Mouse (Mus musculus): ENCODE results near the gene Prdm5. TPM values are rescaled to one million over a fixed set of nuclear protein-coding genes. Genes with fewer than 3 reads are reported as not detected.

Gene Prdm5
- polyA plus RNA-seq (2012; ENCODE audit: insufficient read depth, insufficient read length, missing spikeins) = 1.1 and 1.2 TPM in 2 replicates

GRCm38 (mm10) chr6:65778861-65779688 is at the start of gene Prdm5:
TSS of gene Prdm5 (plus strand) at chr6:65778988.
- Histone ChIP-seq H3K4me1 (ENCODE audit: control insufficient read depth, insufficient read depth, insufficient read length, low read length) (no peaks in the 10 kb centered on the region), H3K27ac (replicated peaks; ENCODE audit: low read depth, low read length) (no peak within 1 kb of the TSS), H3K4me3 (ENCODE audit: insufficient read depth, low read depth, low read length) (peak within 1 kb of the TSS; percentile 74)

DNA sequence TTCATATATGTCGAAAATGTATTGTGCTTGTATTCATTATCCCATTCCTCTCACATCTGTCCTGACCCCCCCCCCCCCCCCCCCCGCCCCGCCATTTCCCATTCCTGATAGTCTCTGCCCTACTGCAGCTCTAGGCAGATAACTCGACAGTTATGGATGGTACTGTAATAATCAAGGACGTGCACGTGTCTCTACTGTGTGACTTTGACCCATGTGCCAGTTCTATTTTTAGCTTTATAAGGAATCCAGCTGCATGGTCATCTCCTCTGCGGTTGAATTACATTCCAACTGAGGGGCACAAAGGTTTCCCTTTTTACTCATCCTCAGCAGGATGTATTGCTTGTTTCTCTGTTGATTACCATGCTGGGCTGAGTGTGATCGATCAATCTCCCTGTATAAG is 39.3 kb upstream of the Prdm5 start:
- no peak overlapping the region for H3K27ac ChIP-seq (replicated peaks; ENCODE audit: low read depth, low read length)
- no peaks in the 10 kb centered on the region for H3K4me1 ChIP-seq (ENCODE audit: control insufficient read depth, insufficient read depth, insufficient read length, low read length)
- no peak overlapping the region for H3K4me3 ChIP-seq (ENCODE audit: insufficient read depth, low read depth, low read length)

DNA sequence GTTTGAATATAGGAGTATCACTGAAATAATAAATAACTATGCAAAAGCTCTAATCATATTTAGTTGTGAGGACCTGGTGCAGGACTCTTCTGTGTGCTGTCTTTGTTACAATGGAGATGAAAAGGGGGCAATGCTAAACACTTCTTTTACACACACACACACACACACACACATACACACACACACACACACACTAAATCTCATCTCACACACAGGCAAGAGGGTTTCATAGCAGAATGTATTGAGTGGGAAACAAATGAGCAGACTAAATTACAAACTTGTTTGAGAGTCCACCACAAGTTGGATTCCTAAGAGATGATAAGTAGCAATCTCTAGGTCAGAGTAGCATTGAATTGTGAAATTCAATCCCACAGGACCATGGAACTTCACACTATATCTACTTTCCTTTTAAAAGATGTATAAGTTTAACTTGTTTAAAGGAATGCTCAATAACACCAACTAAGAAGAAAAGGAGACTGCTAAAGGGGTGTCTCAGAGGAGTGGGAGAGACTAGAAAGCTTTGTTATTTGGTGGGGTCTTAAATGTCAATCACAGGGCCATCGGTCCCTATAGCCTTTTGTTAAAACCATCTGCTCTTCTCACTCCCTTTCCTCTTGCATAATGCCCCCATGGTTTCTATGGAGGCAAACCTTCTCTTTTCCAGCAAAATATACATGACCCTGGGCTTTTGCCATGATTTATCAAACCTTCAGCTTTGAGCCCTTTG is 35.5 kb upstream of the Prdm5 start:
- no peak overlapping the region for H3K27ac ChIP-seq (replicated peaks; ENCODE audit: low read depth, low read length)
- no peaks in the 10 kb centered on the region for H3K4me1 ChIP-seq (ENCODE audit: control insufficient read depth, insufficient read depth, insufficient read length, low read length)

DNA sequence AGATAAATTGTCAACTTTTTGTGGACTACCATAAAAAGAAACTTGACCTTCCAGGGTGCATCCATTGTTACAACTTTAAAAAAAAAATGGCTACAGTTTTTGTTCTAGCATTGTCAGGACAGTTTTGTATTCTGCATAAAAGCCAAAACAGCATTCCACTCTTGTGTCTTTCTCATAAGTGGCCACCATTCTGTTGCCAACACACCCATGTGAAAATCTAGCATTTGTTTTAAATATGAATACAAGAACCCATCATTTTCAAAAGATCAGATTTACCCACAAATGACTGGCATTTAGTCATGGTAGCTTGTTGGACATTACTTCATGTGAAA is 35.0 kb upstream of the Prdm5 start:
- Histone ChIP-seq H3K4me1 (ENCODE audit: control insufficient read depth, insufficient read depth, insufficient read length, low read length) (no peaks in the 10 kb centered on the region), H3K4me3 (ENCODE audit: insufficient read depth, low read depth, low read length) (no peak overlapping the region), H3K27ac (replicated peaks; ENCODE audit: low read depth, low read length) (no peak overlapping the region)

More for the DNA sequence above, 35.5 kb upstream of the Prdm5 start:
- H3K4me3 ChIP-seq (ENCODE audit: insufficient read depth, low read depth, low read length) = no peak overlapping the region

DNA sequence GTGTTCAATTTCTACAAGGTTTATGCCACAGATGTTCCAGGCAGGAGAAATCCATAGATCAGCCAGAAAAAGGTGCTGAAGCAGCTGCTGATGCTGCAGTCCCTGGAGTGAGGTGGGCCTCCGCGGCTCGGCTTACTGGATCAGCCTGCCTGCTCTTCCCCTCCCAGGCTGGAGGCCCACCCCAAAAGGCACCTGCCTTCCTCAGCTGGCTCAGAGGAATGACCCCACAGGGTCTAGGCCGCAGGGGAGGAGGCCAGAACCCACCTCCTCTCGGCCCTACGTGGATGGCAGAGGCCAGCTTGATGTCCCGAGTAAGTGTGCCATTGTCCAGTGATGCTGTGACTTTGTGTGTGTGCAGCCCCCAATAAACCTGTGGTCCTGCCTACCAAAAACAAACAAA is 20.6 kb upstream of the Prdm5 start:
- H3K4me3 ChIP-seq (ENCODE audit: insufficient read depth, low read depth, low read length) = no peak overlapping the region
- no peak overlapping the region for H3K27ac ChIP-seq (replicated peaks; ENCODE audit: low read depth, low read length)
- H3K4me1 ChIP-seq (ENCODE audit: control insufficient read depth, insufficient read depth, insufficient read length, low read length) = no peaks in the 10 kb centered on the region

GRCm38 (mm10) chr6:65759174-65759573 is 19.6 kb upstream of the Prdm5 start:
- Histone ChIP-seq H3K27ac (replicated peaks; ENCODE audit: low read depth, low read length) (no peak overlapping the region), H3K4me1 (ENCODE audit: control insufficient read depth, insufficient read depth, insufficient read length, low read length) (no peaks in the 10 kb centered on the region), H3K4me3 (ENCODE audit: insufficient read depth, low read depth, low read length) (no peak overlapping the region)

- H3K4me1 ChIP-seq (ENCODE audit: control insufficient read depth, insufficient read depth, insufficient read length, low read length) = no peaks in the 10 kb centered on the region
- no peak overlapping the region for H3K4me3 ChIP-seq (ENCODE audit: insufficient read depth, low read depth, low read length)
- no peak overlapping the region for H3K27ac ChIP-seq (replicated peaks; ENCODE audit: low read depth, low read length)
These were observed 18.7 kb upstream of the Prdm5 start for GRCm38 (mm10) chr6:65760073-65760472.

DNA sequence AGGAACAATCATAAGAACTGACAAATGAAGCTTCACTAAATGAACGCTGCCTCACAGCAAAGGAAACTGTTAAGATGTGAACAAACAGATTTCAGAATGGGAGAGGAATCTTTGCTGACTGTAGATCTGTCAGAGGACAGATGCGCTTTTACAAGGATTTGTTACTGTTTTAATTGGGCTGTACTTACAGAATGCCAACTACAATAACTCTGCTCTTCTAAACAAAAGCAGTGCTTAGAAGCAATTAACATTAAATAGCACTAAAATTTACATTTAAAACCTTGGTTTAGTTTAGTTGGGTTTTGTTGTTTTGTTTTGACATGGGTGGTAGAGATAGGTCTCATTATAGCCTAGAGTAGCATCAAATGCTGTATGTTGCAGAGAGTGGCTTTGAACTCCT is 14.3 kb upstream of the Prdm5 start:
- Histone ChIP-seq H3K4me3 (ENCODE audit: insufficient read depth, low read depth, low read length) (no peak overlapping the region), H3K27ac (replicated peaks; ENCODE audit: low read depth, low read length) (no peak overlapping the region), H3K4me1 (ENCODE audit: control insufficient read depth, insufficient read depth, insufficient read length, low read length) (no peaks in the 10 kb centered on the region)

GRCm38 (mm10) chr6:65765057-65765456 is 13.7 kb upstream of the Prdm5 start:
- H3K4me3 ChIP-seq (ENCODE audit: insufficient read depth, low read depth, low read length) = peak overlapping the region; percentile 47
- no peaks in the 10 kb centered on the region for H3K4me1 ChIP-seq (ENCODE audit: control insufficient read depth, insufficient read depth, insufficient read length, low read length)
- H3K27ac ChIP-seq (replicated peaks; ENCODE audit: low read depth, low read length) = 0 out of 2 replicates have a peak overlapping the region, but pooled peaks have one; percentile 7

DNA sequence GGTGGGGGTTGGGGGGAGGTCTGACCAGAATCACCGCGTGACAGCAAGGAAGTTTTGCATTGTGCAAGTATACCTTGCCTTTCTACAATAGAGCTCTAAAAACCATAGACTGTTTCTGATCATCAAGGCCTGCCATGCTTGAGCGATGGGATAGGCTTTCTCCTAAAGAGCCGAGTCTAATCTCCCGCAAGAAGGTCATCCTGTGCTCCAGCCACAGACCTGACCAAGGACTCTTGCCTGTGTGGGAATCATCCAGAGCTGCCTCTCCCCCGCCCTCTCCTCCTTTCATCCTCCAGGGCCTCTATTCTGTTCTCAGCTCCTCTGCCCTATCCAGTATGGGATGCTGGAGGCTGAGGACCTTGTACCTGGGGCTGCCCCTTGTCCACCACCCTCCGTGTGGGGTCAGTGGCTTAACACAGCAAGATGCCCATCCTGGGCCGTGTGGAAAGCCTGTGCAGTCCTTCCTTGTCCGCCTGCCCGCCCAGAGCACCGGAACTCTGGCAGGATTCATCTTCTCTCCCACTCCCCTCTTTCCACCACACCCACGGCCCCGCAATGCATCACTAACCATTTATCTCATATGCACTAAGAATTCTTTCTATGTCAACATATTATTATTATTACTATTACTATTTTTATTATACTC is 12.9 kb upstream of the Prdm5 start:
- Histone ChIP-seq H3K27ac (replicated peaks; ENCODE audit: low read depth, low read length) (no peak overlapping the region), H3K4me1 (ENCODE audit: control insufficient read depth, insufficient read depth, insufficient read length, low read length) (no peaks in the 10 kb centered on the region), H3K4me3 (ENCODE audit: insufficient read depth, low read depth, low read length) (no peak overlapping the region)

DNA sequence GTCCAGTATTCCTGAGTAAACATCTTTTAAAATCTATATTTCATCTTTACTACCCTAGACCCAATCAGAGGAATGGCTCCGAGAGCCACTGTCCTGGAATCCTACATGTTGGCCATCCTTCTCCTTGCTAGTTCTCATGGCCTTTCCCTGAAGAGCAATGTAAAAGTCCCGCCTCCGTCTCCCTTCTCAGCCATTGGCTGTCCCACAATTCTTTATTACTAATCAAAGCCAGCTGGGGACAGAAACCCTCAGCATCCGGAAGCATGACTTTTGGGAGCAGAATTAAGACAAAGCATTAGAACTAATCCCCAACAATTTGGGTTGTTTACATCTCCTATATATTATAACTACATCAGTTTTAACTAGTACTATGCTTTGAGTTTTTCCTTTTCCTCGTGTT is 10.9 kb upstream of the Prdm5 start:
- H3K4me1 ChIP-seq (ENCODE audit: control insufficient read depth, insufficient read depth, insufficient read length, low read length) = no peaks in the 10 kb centered on the region
- no peak overlapping the region for H3K27ac ChIP-seq (replicated peaks; ENCODE audit: low read depth, low read length)
- no peak overlapping the region for H3K4me3 ChIP-seq (ENCODE audit: insufficient read depth, low read depth, low read length)

DNA sequence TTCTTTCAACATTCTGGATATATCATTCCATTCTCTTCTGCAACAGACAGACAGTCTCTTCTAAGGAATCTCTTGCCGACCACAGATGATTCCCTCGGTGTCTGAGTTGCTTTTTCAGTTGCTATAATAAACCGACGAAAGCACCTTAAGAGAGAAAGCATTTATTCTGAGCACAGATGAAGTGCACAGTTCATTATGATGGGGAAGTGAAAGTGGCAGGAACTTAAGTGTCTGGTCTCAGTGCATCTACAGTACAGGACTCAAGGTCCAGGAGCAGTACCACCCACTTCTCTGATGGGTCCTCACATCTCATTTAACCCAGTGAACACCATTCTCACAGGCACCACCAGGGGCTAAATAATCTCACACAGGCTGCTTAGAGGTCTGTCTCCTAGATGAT is 5.2 kb upstream of the Prdm5 start:
- H3K4me1 ChIP-seq (ENCODE audit: control insufficient read depth, insufficient read depth, insufficient read length, low read length) = no peaks in the 10 kb centered on the region
- H3K27ac ChIP-seq (replicated peaks; ENCODE audit: low read depth, low read length) = no peak overlapping the region
- H3K4me3 ChIP-seq (ENCODE audit: insufficient read depth, low read depth, low read length) = no peak overlapping the region

GRCm38 (mm10) chr6:65779689-65780233 is 973 bp downstream of the Prdm5 start:
- Histone ChIP-seq H3K27ac (replicated peaks; ENCODE audit: low read depth, low read length) (no peak overlapping the region), H3K4me1 (ENCODE audit: control insufficient read depth, insufficient read depth, insufficient read length, low read length) (no peaks in the 10 kb centered on the region), H3K4me3 (ENCODE audit: insufficient read depth, low read depth, low read length) (peak overlapping the region; percentile 74; the same call in 1 of the 2 replicates)

DNA sequence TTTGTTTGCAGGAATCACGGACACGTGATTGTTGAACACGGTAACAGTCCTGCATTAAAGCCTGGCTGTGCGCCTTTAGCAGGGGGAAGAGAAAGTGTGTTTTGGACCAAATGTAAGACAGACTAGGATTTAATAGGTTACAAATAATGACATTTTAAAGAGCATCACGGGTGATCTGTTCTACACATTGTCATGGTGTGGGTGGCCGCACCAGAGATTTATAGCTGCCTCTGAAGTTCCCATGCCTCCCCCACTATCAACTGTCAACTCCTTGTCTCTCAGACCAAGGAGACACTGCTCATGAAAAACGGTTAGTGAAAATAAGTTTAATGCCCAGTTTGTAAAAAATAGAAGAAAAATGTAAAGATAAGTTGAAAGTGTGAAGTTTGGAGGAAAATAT is 2.7 kb downstream of the Prdm5 start:
- Histone ChIP-seq H3K27ac (replicated peaks; ENCODE audit: low read depth, low read length) (no peak overlapping the region), H3K4me3 (ENCODE audit: insufficient read depth, low read depth, low read length) (no peak overlapping the region), H3K4me1 (ENCODE audit: control insufficient read depth, insufficient read depth, insufficient read length, low read length) (no peaks in the 10 kb centered on the region)

GRCm38 (mm10) chr6:65783670-65784069 is 4.9 kb downstream of the Prdm5 start:
- H3K4me3 ChIP-seq (ENCODE audit: insufficient read depth, low read depth, low read length) = no peak overlapping the region
- no peak overlapping the region for H3K27ac ChIP-seq (replicated peaks; ENCODE audit: low read depth, low read length)
- H3K4me1 ChIP-seq (ENCODE audit: control insufficient read depth, insufficient read depth, insufficient read length, low read length) = no peaks in the 10 kb centered on the region
